Mouse (Mus musculus) forebrain, embryonic 13.5 days (tissue): ENCODE results near the gene Poln. TPM values are rescaled to one million over a fixed set of nuclear protein-coding genes. Genes with fewer than 3 reads are reported as not detected.
A peak's percentile ranks its signal among the peaks of the same experiment; 100 is the strongest.

Experiments used
- ATAC-seq: fragments of 200-750 bp; cut with Nextera tagmentation; 2 replicates; pipeline ENCODE4 v1.8.0; 2017
- H3K27ac ChIP-seq: fragments of 300-500 bp; sonication (generic); 2 replicates; pipeline ENCODE4 v1.5.1; 2015; ENCODE audit warnings: inconsistent platforms, mild to moderate bottlenecking, moderate library complexity
- H3K27me3 ChIP-seq: fragments of 300-500 bp; sonication (generic); 2 replicates; pipeline ENCODE4 v1.6.1; 2015; ENCODE audit warnings: mild to moderate bottlenecking, inconsistent platforms
- H3K36me3 ChIP-seq: fragments of 300-500 bp; sonication (generic); 2 replicates; pipeline ENCODE4 v1.6.1; 2015; ENCODE audit warnings: mild to moderate bottlenecking, inconsistent platforms; ENCODE audit not compliant: poor library complexity, severe bottlenecking
- H3K4me1 ChIP-seq: fragments of 300-500 bp; sonication (generic); 2 replicates; pipeline ENCODE4 v1.6.1; 2015; ENCODE audit warnings: inconsistent platforms
- H3K4me2 ChIP-seq: fragments of 300-500 bp; sonication (generic); 2 replicates; pipeline ENCODE4 v1.6.1; 2015; ENCODE audit warnings: inconsistent platforms, mild to moderate bottlenecking, moderate library complexity
- H3K4me3 ChIP-seq: fragments of 300-500 bp; sonication (generic); 2 replicates; pipeline ENCODE4 v1.5.1; 2015; ENCODE audit warnings: mild to moderate bottlenecking, inconsistent platforms
- H3K9ac ChIP-seq: fragments of 300-500 bp; sonication (generic); 2 replicates; pipeline ENCODE4 v1.6.1; 2015; ENCODE audit warnings: mild to moderate bottlenecking, inconsistent platforms
- H3K9me3 ChIP-seq: fragments of 300-500 bp; sonication (generic); replicated peaks from 2 replicates; pipeline ENCODE4 v1.6.1; 2016; ENCODE audit warnings: inconsistent platforms
- WGBS: fragments of 180-500 bp; shearing (Covaris S2); methylation state at CpG from one replicate; pipeline ENCODE4 v1.1.7; 2015; 5-methylcytosine and 5-hydroxymethylcytosine counted together
- polyA plus RNA-seq: library from polyadenylated mRNA; unstranded; fragments of >200 nt; fragmentation: Nextera tagmentation; extraction: Ambion mirVana; gene quantifications from 2 replicates; pipeline ENCODE4 v1.2.1, GENCODE M21; 2015

Poln gene
- 0.49 and 0.88 TPM in 2 replicates for polyA plus RNA-seq

DNA sequence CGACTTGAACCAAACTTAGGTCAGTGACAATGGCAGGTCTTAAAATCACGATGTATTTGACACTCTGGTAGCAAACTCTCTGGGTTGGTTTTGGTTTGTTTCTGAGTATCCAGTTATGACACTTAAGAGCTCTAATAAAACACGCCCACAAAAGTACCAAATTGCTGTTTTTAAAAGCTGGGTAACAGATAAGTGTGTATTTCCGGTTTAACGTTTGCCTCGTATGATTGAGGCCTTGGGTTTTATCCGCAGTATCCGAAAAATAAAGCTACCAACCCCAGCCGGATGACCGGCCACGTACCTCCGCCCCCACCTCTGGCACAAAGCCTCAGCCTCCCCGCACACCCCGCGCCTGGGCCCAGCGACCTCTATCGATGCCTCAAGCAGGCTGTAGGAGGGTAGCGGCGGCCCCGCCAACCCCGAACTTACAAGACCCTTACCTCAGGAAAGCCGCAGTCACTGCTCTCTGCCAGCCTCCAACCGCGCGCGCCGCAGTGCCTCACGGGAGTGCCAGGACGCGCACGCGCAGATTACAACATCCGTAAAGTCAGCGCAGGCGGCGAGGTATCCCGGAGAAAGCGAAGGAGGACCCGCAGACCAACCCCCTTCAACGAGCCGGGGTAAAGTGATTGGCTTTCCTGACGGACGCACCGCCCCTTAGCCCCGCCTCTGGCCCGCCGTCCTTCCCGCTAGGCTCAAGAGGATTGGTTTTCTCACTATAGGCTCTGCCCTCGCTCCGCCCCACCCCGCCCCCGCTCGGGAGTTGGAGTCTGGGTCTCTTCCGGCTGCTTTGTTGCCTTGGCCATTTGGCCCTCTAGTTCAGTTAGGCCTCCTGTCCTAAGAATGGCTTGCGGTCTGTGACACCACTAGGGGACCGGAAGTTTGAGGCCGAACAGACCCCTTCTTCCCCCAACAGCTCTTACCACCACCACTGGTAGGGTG lies at the start of gene Poln, which contains the start of gene Haus3:
Gene Poln (minus strand): TSS at position 499 of the 942 bp plus-strand sequence.
Gene Haus3 (minus strand): TSS at position 578 of the 942 bp plus-strand sequence.
- Histone ChIP-seq H3K9me3 (no peaks in the 10 kb centered on the region), H3K36me3 (peaks cover 19% of the 10 kb centered on the region), H3K4me2 (peak within 1 kb of the TSS; percentile 69), H3K9ac (peak within 1 kb of the TSS; percentile 89), H3K27me3 (no peaks in the 10 kb centered on the region), H3K4me3 (peak within 1 kb of the TSS; percentile 78), H3K27ac (peak within 1 kb of the TSS; percentile 93), H3K4me1 (peaks cover 27% of the 10 kb centered on the region)
- WGBS = under 1% methylated on average over 57 of the region's 57 CpGs
- ATAC-seq = peak; percentile 100

DNA sequence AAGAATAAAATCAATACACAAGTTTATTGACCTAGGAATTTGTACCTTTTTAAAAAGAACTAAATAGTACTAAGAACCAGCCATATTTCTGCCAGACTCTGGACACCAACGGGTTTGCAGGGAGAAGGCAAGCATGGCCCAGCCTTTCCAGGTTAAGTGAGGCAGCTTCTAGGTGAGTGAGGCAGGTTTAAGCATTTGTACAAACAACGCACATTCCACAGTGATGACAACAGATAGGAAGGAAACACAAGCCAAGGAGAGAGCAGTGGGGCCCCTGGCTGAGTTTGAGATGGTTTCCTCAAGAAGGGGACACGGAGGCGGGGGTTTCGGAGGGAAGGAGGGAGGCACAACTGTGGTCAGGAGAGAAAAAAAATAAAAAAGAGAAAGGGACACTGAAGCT lies 49.4 kb upstream of the Poln start:
- no peak for ATAC-seq
- no peaks in the 10 kb centered on the region for H3K9me3 ChIP-seq
- H3K27me3 ChIP-seq = no peaks in the 10 kb centered on the region
- H3K4me3 ChIP-seq = no peak overlapping the region
- no peak overlapping the region for H3K27ac ChIP-seq
- 87% methylated on average over 5 of the region's 5 CpGs for WGBS
- H3K4me1 ChIP-seq = no peaks in the 10 kb centered on the region
- no peak overlapping the region for H3K4me2 ChIP-seq
- no peaks in the 10 kb centered on the region for H3K36me3 ChIP-seq
- H3K9ac ChIP-seq = no peak overlapping the region

DNA sequence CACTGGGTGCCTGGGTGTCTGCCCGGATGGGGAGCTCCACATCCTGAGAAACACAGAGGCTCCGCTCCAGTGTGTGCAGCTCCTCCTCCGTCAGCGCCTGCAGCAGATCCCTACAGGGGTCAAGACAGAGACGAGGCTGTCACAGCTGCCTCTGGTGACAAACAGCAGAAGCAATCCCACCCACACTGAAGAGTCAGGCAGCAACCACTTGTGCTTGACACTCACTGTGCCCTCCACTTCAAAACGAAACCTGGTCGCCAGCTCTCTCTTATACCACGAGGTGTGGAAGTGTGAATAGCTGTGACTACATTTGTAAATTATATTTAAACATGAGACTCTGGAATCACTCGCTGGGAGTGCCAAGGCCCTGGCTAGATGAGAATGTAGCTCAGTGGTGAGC lies 48.5 kb upstream of the Poln start:
- Histone ChIP-seq H3K4me2 (no peak overlapping the region), H3K27ac (no peak overlapping the region), H3K27me3 (no peaks in the 10 kb centered on the region), H3K4me3 (no peak overlapping the region), H3K4me1 (no peaks in the 10 kb centered on the region), H3K9me3 (no peaks in the 10 kb centered on the region), H3K9ac (no peak overlapping the region), H3K36me3 (no peaks in the 10 kb centered on the region)
- ATAC-seq = no peak
- WGBS = 70% methylated on average over 9 of the region's 9 CpGs

DNA sequence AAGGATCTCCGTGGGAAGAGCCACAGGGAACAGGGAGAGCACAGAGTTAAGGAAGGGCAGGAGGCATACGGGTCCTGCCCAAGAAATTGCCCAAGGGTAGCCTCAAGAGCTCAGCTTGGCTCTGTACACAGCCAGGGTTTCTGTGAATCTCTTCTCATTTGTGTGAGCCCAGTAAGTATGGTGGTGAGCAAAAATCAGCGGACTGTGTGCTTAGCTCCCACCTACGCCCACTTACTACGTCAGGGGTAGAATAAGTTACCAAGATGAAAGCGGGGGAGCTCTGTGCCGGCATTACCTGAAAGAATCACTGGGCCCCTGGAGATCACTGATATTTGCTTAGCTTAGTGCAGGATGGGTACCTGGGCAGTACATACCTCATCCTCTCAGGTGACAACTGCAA lies 46.8 kb upstream of the Poln start:
- no peak for ATAC-seq
- H3K4me1 ChIP-seq = no peaks in the 10 kb centered on the region
- H3K27me3 ChIP-seq = no peaks in the 10 kb centered on the region
- no peak overlapping the region for H3K4me2 ChIP-seq
- H3K4me3 ChIP-seq = no peak overlapping the region
- WGBS = 78% methylated on average over 7 of the region's 7 CpGs
- H3K9me3 ChIP-seq = no peaks in the 10 kb centered on the region
- no peak overlapping the region for H3K27ac ChIP-seq
- H3K9ac ChIP-seq = no peak overlapping the region
- H3K36me3 ChIP-seq = no peaks in the 10 kb centered on the region

DNA sequence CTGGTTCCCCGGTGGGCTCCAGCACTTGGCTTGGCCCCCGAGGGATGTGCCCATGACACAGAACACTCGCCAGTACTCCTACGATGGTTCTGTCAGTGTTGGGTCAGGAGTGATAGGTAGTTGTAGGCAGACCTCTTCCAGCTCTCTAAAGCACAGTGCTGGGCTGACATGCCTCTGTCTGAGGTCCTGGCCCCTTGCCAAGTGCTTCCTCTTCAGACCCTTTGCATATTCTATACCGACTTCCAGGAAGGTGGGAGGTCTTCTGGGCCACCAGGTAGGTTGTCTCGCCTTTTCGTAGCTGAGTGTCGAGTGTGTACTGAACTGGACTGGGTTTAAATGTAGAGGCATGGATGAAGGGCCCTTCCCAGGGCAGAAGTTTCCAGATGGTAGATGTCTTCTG lies 44.4 kb upstream of the Poln start:
- H3K4me1 ChIP-seq = no peaks in the 10 kb centered on the region
- H3K9me3 ChIP-seq = no peaks in the 10 kb centered on the region
- whole genome bisulfite sequencing = 81% methylated on average over 8 of the region's 8 CpGs
- no peak overlapping the region for H3K4me3 ChIP-seq
- ATAC-seq = no peak
- H3K27ac ChIP-seq = no peak overlapping the region
- H3K9ac ChIP-seq = no peak overlapping the region
- no peak overlapping the region for H3K4me2 ChIP-seq
- no peaks in the 10 kb centered on the region for H3K27me3 ChIP-seq
- no peaks in the 10 kb centered on the region for H3K36me3 ChIP-seq

DNA sequence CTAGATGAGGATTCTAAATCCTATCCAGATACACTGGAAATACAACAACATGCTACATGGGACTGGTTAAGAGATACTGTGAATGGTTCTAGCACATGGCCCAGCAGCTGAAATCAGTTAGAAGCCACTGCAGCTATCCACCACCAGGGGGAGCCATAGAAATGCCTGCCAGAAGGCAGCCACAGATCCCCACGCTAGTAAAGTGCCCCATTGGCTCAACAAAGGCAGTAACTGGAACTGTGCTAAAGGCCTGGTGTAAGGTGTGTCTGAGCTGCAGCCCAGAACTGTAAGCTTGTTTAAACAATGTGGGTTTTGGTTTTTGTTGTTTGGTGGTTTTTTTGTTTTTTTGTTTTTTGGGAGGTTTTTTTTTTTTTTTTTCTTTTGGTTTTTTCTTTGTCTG lies 41.0 kb upstream of the Poln start:
- Histone ChIP-seq H3K9me3 (no peaks in the 10 kb centered on the region), H3K4me3 (no peak overlapping the region), H3K27ac (no peak overlapping the region), H3K9ac (no peak overlapping the region), H3K4me2 (no peak overlapping the region), H3K36me3 (no peaks in the 10 kb centered on the region), H3K27me3 (no peaks in the 10 kb centered on the region), H3K4me1 (no peaks in the 10 kb centered on the region)
- 0% methylated on average over 1 of the region's 1 CpGs for WGBS
- peak; percentile 78 for ATAC-seq

DNA sequence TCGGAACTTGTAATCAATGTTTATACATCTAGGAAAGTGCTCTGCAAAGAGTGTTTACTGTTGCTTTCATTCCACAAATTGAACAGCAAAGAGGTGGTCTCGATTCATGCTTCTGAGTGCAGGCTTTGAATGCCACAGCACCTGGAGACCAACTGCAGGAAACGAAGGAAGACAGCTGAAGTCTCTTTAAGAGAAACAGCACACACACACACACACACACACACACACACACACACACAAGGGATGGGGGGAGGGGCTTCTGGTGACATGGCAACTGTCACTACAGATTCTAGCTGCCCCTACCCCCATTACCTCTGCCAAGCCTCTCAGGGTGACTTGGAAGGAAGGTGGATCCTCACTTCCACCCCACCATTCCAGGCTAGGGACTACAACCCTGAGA lies 38.3 kb upstream of the Poln start:
- no peak for ATAC-seq
- Histone ChIP-seq H3K4me2 (no peak overlapping the region), H3K27me3 (no peaks in the 10 kb centered on the region), H3K4me1 (no peaks in the 10 kb centered on the region), H3K9ac (no peak overlapping the region), H3K4me3 (no peak overlapping the region), H3K27ac (no peak overlapping the region), H3K9me3 (no peaks in the 10 kb centered on the region), H3K36me3 (no peaks in the 10 kb centered on the region)
- 52% methylated on average over 3 of the region's 3 CpGs for WGBS

DNA sequence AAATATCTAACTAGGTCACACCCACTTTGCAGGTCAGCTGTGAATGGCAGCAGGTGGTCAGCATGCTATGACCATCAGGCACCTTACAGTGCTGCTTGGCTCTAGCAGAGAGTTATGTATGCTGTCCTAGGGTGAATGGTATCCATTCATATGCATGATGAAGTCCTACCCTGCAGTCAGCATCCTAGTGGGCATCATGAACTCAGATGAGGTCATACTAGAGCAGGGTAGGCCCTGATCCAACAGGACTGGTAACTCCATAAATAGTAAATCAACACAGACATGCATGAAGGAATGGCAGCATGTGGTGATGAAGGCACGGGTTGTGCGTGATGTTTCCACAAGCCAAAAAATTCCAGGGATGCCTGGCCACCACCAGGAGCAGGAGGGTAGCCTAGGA lies 36.5 kb upstream of the Poln start:
- WGBS = 89% methylated on average over 2 of the region's 2 CpGs
- no peak overlapping the region for H3K4me2 ChIP-seq
- no peaks in the 10 kb centered on the region for H3K27me3 ChIP-seq
- no peaks in the 10 kb centered on the region for H3K36me3 ChIP-seq
- no peak overlapping the region for H3K9ac ChIP-seq
- no peak overlapping the region for H3K27ac ChIP-seq
- no peaks in the 10 kb centered on the region for H3K9me3 ChIP-seq
- no peak for ATAC-seq
- H3K4me3 ChIP-seq = no peak overlapping the region
- H3K4me1 ChIP-seq = no peaks in the 10 kb centered on the region

DNA sequence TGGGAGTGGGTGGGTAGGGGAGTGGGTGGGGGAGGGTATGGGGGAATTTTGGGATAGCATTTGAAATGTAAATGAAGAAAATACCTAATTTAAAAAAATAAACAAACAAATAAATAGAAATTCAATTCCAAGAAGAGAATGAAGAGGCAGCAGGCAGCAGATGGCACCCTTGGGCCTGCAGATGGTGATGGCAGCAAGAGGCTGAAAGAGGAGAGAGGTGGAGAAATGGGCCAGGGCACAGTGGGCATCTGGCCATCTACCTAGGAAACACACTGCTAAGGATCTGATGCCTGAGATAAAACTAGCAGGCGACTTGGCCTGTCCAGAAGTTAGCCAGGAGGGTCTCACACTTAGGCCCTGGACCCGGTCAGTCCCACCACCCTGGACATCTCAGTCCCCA lies 35.7 kb upstream of the Poln start:
- H3K9me3 ChIP-seq = no peaks in the 10 kb centered on the region
- no peak overlapping the region for H3K4me3 ChIP-seq
- no peak overlapping the region for H3K27ac ChIP-seq
- no peaks in the 10 kb centered on the region for H3K36me3 ChIP-seq
- H3K4me1 ChIP-seq = no peaks in the 10 kb centered on the region
- no peak for ATAC-seq
- H3K4me2 ChIP-seq = no peak overlapping the region
- 88% methylated on average over 2 of the region's 2 CpGs for WGBS
- no peak overlapping the region for H3K9ac ChIP-seq
- H3K27me3 ChIP-seq = no peaks in the 10 kb centered on the region

DNA sequence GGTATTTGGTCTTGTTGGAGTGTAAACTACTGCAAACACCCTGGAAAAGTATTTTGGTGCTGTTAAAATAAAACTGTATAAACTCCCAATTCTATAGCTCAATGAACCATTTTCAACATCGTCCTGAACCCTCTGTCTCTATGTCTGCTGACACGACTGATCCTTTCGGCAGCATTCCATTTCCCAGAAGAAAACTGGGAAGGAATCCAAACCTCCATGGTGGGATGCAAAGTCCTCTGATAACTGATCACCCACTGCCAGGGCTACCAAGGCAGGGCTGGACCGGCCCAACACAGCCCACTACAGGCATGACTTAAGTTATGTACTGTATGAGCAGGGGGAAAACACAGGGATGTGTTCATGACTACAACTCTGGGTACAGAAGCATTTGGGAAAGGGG lies 32.8 kb upstream of the Poln start:
- no peaks in the 10 kb centered on the region for H3K36me3 ChIP-seq
- 87% methylated on average over 4 of the region's 4 CpGs for WGBS
- H3K4me2 ChIP-seq = no peak overlapping the region
- ATAC-seq = no peak
- H3K27ac ChIP-seq = no peak overlapping the region
- H3K9me3 ChIP-seq = no peaks in the 10 kb centered on the region
- no peak overlapping the region for H3K4me3 ChIP-seq
- H3K4me1 ChIP-seq = no peaks in the 10 kb centered on the region
- no peaks in the 10 kb centered on the region for H3K27me3 ChIP-seq
- H3K9ac ChIP-seq = no peak overlapping the region

DNA sequence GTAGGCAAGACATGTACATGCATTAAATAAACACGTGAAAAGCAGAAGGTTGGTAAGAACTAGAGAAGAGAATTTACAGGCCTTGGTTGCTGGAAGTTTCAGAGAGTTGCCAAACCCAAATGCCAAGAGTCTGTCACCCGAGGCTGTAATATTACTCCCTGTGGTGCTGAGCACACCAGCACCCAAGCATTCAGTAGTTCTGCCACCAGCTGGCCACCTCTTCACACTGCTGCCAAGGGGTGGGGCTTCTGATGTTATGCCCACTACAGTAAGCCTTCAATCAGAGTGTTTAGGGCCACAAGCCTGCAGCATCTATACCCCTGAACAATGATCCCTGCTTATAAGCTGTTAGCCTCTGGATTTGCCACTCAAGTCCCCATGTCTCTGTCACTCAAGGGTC lies 32.1 kb upstream of the Poln start:
- ATAC-seq = no peak
- H3K27me3 ChIP-seq = no peaks in the 10 kb centered on the region
- no peak overlapping the region for H3K4me2 ChIP-seq
- no peaks in the 10 kb centered on the region for H3K36me3 ChIP-seq
- 80% methylated on average over 2 of the region's 2 CpGs for WGBS
- H3K4me3 ChIP-seq = no peak overlapping the region
- no peaks in the 10 kb centered on the region for H3K4me1 ChIP-seq
- no peak overlapping the region for H3K9ac ChIP-seq
- H3K9me3 ChIP-seq = no peaks in the 10 kb centered on the region
- H3K27ac ChIP-seq = no peak overlapping the region

DNA sequence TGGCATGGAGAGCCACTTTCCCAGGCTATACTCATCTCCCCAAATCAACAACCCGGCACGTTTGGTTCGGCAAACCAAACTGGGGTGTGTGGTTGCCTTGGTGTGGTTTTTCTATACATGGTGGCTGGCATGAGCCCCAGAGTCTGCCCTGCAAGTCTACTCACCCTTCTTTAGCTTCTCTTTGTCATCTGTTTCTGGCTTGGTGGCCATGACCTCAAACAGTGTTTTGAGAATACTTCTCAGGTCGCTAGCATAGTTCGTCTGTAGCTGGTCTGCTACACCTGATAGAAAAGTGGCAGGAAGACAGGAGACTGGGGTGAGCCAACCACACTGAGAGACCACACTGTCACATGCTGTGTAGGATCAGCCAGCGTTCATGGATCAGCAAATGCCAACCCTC lies 29.4 kb upstream of the Poln start:
- no peak for ATAC-seq
- H3K4me1 ChIP-seq = no peaks in the 10 kb centered on the region
- no peaks in the 10 kb centered on the region for H3K27me3 ChIP-seq
- H3K9me3 ChIP-seq = no peaks in the 10 kb centered on the region
- no peak overlapping the region for H3K27ac ChIP-seq
- H3K4me2 ChIP-seq = no peak overlapping the region
- no peak overlapping the region for H3K9ac ChIP-seq
- WGBS = 86% methylated on average over 6 of the region's 6 CpGs
- H3K36me3 ChIP-seq = no peaks in the 10 kb centered on the region
- H3K4me3 ChIP-seq = no peak overlapping the region

DNA sequence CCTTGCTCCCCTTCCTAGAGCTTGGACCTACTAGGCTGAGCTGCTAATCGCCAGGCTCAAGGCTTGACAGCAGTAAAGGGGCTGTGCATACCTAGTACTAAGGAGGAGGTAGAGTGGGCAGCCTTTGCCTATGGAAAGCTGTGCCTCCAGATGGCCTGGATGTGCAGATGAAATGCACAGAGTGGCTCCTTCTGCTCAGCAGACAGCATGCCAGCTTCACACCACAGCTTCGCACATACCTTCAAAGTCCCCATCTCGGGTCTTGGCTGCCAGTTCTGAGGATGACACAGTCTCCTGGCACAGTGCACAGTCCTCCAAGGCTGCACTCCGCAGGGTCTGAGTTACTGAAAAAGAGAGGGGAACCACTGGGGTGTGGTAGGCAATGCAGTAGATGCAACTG lies 28.0 kb upstream of the Poln start:
- no peak overlapping the region for H3K9ac ChIP-seq
- H3K4me1 ChIP-seq = no peaks in the 10 kb centered on the region
- H3K36me3 ChIP-seq = no peaks in the 10 kb centered on the region
- H3K27me3 ChIP-seq = no peaks in the 10 kb centered on the region
- ATAC-seq = peak; percentile 71
- no peak overlapping the region for H3K4me2 ChIP-seq
- H3K4me3 ChIP-seq = no peak overlapping the region
- H3K9me3 ChIP-seq = no peaks in the 10 kb centered on the region
- no peak overlapping the region for H3K27ac ChIP-seq
- 81% methylated on average over 4 of the region's 4 CpGs for WGBS
